Mouse (Mus musculus): ENCODE measurements around the gene Dalrd3. TPM values are rescaled to one million over a fixed set of nuclear protein-coding genes. Genes with fewer than 3 reads are reported as not detected.

Dalrd3 gene
- polyA plus RNA-seq, 1 experiment from 2014 or later, result 192 TPM

DNA sequence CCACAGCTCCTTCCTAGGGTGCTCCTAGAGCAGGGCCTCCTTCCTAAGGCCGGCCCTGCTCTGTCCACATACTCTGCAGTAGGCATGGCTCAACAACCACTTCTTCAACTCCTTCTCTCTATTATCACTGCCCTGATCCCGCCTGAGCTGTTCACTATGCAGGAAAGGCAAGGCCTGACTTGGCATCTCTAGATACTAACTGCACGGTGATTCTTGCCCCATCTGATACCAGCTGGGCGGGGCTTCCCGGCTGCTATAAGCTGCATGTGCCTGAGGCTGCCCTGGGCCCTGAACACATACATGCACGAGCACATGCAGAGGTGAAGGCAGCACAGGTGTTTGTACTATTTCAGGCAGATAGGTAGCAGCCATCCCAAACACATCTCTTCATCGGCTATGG is 5.6 kb upstream of the Dalrd3 start:
- 90% methylated on average over 7 of the region's 7 CpGs for WGBS
- H3K9me3 ChIP-seq, result no peaks in the 10 kb centered on the region
- H3K4me3 ChIP-seq, result no peak overlapping the region
- H3K4me1 ChIP-seq, result peaks cover 37% of the 10 kb centered on the region
- H3K27me3 ChIP-seq, result no peaks in the 10 kb centered on the region
- H3K9ac ChIP-seq, result no peak overlapping the region
- H3K36me3 ChIP-seq, result peaks cover 51% of the 10 kb centered on the region
- no peak for ATAC-seq (ENCODE audit: low FRiP score, low read depth)
- no peak overlapping the region for H3K27ac ChIP-seq
- no peak overlapping the region for H3K4me2 ChIP-seq (replicated peaks)

DNA sequence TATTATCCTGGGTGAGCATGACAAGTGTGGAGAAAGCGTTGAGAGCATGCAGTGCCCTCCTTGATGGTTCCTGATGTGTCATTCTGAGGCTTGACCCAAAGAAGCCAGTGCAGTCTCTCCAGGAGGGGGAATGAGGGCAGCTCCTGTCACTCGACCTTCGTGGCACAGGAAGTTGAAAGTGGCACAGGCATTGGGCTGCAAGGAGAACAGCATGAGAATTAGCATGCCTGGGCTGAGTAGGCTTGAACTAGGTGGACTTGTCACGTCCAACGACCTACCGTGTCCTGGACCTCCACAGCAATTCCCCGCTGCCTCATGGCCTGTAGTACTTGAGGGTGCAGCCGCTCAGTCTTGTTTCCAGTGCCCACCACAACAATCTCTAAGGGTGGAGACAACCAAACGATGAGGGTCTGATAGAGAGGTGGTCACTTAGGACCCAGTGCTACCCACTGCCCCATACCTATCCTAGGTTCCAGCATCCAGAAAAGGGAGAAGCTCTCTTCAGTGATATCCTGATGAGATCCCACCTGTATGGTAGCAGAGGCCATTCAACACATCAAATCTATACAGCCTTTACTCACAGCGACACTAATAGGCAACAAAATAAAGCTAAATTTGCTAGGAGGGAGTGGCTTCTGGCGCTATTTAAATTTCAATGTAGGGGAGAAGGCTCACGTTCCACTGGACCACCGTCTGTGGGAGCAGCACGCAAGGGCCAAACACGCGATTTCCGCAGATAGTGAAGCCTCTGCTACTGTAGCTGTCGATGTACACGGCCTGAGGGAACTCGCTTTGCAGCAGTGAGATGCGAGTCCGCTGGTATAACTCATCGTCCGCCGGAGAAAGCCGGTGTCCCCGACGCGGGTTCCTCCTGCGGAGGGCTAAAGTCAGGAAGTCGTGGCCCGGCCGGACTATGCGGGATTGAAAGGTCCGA is 3.5 kb upstream of the Dalrd3 start:
- Histone ChIP-seq H3K4me2 (replicated peaks) (peak overlapping the region; percentile 99), H3K4me3 (peak overlapping the region; percentile 71), H3K9ac (peak overlapping the region; percentile 85), H3K4me1 (peaks cover 45% of the 10 kb centered on the region), H3K27me3 (no peaks in the 10 kb centered on the region), H3K9me3 (no peaks in the 10 kb centered on the region), H3K36me3 (peaks cover 51% of the 10 kb centered on the region), H3K27ac (peak overlapping the region; percentile 85)
- ATAC-seq (ENCODE audit: low FRiP score, low read depth), result no peak
- WGBS, result 11% methylated on average over 35 of the region's 35 CpGs

DNA sequence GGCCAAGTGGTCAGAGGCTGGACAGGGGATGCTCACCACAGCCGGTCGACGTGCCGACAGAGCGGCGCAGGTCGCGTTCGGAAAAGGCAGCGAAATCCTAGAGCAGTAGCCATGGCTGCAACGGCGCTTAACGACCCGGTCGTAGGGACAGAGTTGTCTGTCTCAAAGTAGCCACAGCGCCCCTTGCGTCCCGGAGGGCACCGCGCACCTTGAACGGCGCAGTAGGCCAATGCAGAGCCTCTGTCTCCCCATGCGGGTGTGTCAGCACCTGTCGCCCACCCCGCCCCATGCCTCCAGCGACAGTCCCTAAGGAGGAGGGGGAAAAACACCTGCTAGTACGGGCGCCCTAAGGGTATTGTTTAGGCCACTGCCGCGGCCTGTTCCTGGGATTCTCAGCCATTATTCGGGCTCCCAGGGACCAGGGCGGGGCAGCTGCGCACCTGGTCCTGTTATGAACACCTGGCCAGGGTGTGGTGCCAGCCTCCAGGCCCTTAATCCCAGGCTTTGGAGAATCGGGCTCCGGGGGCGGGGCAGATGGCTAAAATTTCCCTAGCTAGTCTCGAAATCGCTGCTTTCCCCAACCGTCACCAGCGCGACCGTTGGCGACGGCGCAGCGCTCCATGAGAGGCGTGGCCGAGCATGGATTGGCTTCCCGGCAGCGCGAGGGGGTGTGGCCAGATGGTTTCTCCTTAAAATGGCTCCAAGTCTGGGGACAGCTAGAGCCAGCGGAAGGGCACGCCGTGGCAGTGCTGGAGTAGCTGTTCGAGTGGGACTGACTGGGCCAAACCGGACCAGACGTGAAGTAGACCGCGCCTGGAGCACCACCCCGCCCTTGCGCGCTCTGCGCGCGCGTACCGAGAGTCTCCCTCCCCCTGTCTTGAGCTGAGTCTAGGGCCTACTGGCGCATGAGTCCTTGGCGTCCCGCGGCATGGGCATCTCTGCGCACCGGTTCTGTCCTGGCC is 2.6 kb upstream of the Dalrd3 start, which contains the start of gene Ndufaf3:
Gene Ndufaf3 (minus strand): TSS at position 620 of the 962 bp plus-strand sequence.
- WGBS, result under 1% methylated on average over 73 of the region's 73 CpGs
- Histone ChIP-seq H3K4me2 (replicated peaks) (peak within 1 kb of the TSS; percentile 99), H3K27me3 (no peaks in the 10 kb centered on the region), H3K9ac (peak within 1 kb of the TSS; percentile 85), H3K4me1 (peaks cover 37% of the 10 kb centered on the region), H3K27ac (peak within 1 kb of the TSS; percentile 85), H3K36me3 (peaks cover 52% of the 10 kb centered on the region), H3K4me3 (peak within 1 kb of the TSS; percentile 71), H3K9me3 (no peaks in the 10 kb centered on the region)
- ATAC-seq (ENCODE audit: low FRiP score, low read depth), result peak; percentile 87

DNA sequence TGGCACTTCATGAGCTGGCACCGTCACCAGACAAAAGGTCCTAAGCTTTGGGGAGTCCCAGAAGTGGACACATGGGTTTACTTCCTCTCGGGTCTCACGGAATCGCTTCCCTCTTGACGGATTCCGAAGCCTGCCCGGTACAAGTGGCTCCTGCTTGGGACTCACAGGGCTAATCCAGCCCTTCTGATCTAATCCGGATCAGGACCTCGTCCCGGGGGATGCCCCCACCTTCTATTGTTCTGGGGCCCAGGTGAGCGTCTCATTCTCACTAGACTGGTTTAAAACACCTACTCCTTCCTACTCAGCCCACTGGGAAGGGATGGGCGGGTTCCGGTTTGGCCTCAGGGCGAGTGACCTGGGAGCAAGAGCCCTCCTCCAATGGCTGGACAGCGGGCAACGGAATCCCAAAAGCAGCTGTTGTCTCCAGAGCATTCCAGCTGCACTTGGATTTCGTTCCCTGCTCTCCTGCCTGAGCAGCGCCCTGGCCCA is 1.7 kb upstream of the Dalrd3 start:
- WGBS, result 12% methylated on average over 18 of the region's 18 CpGs
- peaks cover 37% of the 10 kb centered on the region for H3K4me1 ChIP-seq

DNA sequence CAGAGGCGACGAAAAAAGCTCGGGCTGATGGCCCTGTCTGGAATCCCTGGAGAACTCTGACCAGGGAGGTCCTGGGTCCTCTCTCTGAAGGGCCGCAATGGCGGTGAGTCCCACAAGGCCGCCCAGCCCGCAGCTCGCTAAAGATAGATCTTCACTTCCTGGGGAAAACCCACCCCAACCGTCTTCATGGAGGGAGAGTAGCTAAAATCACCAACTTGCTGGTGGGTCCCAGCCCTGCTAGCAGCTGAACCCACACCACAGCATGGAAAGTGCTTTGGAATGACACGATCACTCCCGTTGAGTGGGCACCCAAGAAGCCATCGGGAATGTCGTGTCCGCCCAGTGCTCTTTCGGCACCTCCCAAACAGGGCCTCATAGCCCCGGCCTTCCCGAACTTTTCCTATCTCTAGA is 1.2 kb upstream of the Dalrd3 start:
- Histone ChIP-seq H3K36me3 (peaks cover 54% of the 10 kb centered on the region), H3K27ac (peak overlapping the region; percentile 85; the same call in 1 of the 2 replicates), H3K9ac (peak overlapping the region; percentile 85; the same call in 1 of the 2 replicates)

More for the DNA sequence above, 1.7 kb upstream of the Dalrd3 start:
- Histone ChIP-seq H3K36me3 (peaks cover 54% of the 10 kb centered on the region), H3K9ac (peak overlapping the region; percentile 85), H3K27ac (peak overlapping the region; percentile 85), H3K4me2 (replicated peaks) (peak overlapping the region; percentile 99), H3K4me3 (peak overlapping the region; percentile 71), H3K9me3 (no peaks in the 10 kb centered on the region), H3K27me3 (no peaks in the 10 kb centered on the region)
- no peak for ATAC-seq (ENCODE audit: low FRiP score, low read depth)

DNA sequence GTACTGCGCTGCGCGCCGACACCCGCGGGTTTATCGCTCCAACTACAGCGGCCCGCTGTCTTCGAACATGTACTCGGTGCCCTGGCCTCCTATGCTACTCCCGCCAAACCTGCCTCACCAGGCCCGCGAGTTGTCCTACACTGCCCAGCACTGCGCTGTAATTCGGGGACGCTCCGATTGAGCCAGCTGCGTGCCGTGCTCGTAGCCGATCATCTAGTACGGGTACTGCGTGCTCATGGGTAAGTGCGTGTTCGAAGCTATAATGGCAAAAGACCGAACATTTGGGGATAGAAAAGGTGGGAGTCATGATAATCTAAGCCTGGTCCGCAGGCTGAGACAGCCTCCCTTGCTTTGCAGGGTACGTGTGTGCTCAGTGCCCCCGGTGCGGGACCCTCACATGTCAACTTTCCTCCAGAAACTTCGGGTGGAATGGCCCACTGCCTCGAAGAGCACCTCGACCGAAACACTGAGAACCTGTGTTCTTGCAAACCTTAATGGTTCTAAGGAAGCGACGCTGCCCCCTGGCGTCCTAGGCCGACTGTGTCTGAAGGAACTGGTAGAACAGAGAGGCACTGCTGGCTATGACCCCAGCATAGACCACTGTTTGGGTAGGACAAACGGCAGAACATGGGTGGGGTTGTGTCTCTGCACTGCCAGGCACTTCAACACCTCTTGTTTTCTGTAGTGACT is 666 bp downstream of the Dalrd3 start:
- H3K36me3 ChIP-seq, result peaks cover 54% of the 10 kb centered on the region

More for the DNA sequence above, 1.2 kb upstream of the Dalrd3 start:
- Histone ChIP-seq H3K4me3 (peak overlapping the region; percentile 71), H3K9me3 (no peaks in the 10 kb centered on the region), H3K4me1 (peaks cover 37% of the 10 kb centered on the region), H3K4me2 (replicated peaks) (peak overlapping the region; percentile 99), H3K27me3 (no peaks in the 10 kb centered on the region)
- WGBS, result 81% methylated on average over 17 of the region's 17 CpGs
- ATAC-seq (ENCODE audit: low FRiP score, low read depth), result no peak

DNA sequence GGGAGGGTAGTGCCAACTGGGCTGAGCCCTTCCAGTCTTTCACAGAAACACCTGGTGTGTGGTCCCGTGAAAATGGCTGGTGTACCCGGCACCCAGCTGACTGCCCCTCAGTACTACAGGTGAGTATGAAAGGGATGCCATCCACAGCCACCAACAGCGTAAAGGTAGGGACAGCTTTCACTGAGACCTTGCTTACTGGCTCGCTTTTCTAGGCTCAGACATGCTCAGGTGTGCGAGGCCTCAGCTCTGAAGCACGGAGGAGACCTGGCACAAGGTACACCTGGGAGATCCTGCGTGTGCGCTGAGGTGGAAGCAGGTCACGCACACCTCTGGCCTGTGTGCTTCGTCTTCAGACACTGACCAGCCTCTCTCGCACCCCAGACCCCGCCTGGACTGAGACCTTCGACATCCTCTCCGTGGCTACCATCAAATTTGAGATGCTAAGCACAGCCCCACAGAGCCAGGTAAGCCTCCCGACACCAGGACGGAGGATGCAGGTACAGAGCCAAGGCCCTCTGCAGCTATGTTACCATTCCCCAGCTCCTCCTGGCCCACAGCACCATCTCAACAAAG is 1.8 kb downstream of the Dalrd3 start:
- H3K9ac ChIP-seq, result no peak overlapping the region
- H3K36me3 ChIP-seq, result peaks cover 59% of the 10 kb centered on the region
- H3K4me1 ChIP-seq, result peaks cover 52% of the 10 kb centered on the region
- H3K27ac ChIP-seq, result no peak overlapping the region
- no peaks in the 10 kb centered on the region for H3K27me3 ChIP-seq
- ATAC-seq (ENCODE audit: low FRiP score, low read depth), result no peak
- H3K4me2 ChIP-seq (replicated peaks), result no peak overlapping the region; the same call in 1 of the 2 replicates
- 93% methylated on average over 16 of the region's 16 CpGs for WGBS
- H3K4me3 ChIP-seq, result no peak overlapping the region
- no peaks in the 10 kb centered on the region for H3K9me3 ChIP-seq

More for the DNA sequence above, 666 bp downstream of the Dalrd3 start:
- Histone ChIP-seq H3K4me3 (peak overlapping the region; percentile 68), H3K4me1 (peaks cover 50% of the 10 kb centered on the region), H3K9me3 (no peaks in the 10 kb centered on the region), H3K27ac (peak overlapping the region; percentile 65), H3K9ac (peak overlapping the region; percentile 78), H3K27me3 (no peaks in the 10 kb centered on the region), H3K4me2 (replicated peaks) (peak overlapping the region; percentile 99)
- 2% methylated on average over 40 of the region's 40 CpGs for WGBS
- no peak for ATAC-seq (ENCODE audit: low FRiP score, low read depth)

DNA sequence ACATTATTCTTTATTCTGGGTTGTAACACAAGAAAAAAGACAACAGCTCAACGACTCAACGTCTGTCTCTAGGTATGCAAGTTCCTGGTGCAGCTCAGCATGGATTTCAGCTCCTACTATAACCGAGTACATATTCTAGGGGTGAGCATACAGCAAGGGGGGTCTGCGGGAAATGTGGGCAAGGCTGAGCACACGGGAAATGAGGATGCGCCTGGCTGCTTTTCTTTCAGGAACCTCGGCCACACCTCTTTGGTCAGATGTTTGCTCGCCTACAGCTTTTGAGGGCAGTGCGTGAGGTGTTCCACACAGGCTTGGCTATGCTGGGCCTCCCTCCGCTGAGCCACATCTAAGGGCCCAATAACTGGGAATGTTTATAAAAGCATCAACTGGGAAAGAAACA is 2.6 kb downstream of the Dalrd3 start:
- Histone ChIP-seq H3K27ac (no peak overlapping the region), H3K9ac (no peak overlapping the region), H3K4me2 (replicated peaks) (no peak overlapping the region), H3K27me3 (no peaks in the 10 kb centered on the region), H3K36me3 (peaks cover 61% of the 10 kb centered on the region), H3K4me3 (no peak overlapping the region), H3K9me3 (no peaks in the 10 kb centered on the region), H3K4me1 (peaks cover 60% of the 10 kb centered on the region)
- 84% methylated on average over 10 of the region's 10 CpGs for WGBS
- ATAC-seq (ENCODE audit: low FRiP score, low read depth), result no peak

DNA sequence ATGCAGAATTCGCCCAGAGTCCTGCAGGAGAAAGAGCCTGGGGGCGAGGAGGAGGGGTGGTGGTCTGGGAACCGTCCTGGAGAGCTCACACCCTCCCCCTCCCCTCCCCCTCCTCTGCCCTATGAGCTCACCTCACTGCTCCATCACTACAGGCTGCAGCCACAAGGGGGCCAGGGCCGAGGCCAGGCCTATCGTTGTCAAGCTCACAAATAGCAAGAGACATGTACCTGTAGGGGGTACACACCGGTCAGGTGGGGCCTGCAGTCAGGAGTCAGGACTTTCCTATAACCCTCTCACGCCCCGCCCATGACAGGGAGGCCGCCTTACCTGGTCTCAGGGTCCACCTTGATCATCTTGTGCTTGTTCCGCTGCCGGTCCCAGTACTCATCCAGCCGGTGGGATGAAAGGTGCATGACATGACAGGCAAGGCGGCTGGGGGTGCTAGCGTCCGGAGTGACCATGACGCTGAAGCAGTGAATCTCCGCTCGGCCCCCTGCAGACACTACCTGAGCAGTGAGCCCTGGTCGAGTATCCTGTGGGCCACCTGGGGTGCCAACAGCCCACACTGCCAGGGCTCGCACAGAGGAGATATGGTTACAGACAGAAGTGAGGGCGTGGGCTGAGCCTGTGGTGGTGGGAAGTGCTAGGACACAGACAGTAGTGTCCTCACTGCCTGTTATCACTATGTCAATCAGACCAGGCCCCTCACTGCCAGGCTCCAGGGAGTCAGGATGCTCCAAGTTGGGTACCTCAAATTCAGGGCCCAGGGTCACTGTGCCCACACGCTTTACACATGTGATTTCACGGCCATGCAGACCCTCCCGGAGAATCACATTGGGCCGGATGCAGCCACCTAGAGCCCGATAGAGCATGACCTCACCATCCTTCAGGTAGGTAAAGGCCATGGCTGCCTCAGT is 4.3 kb downstream of the Dalrd3 start:
- Histone ChIP-seq H3K4me1 (peaks cover 53% of the 10 kb centered on the region), H3K27ac (no peak overlapping the region), H3K4me2 (replicated peaks) (no peak overlapping the region), H3K36me3 (peaks cover 61% of the 10 kb centered on the region), H3K9ac (no peak overlapping the region), H3K9me3 (no peaks in the 10 kb centered on the region), H3K4me3 (no peak overlapping the region), H3K27me3 (no peaks in the 10 kb centered on the region)
- no peak for ATAC-seq (ENCODE audit: low FRiP score, low read depth)
- 57% methylated on average over 26 of the region's 26 CpGs for WGBS

DNA sequence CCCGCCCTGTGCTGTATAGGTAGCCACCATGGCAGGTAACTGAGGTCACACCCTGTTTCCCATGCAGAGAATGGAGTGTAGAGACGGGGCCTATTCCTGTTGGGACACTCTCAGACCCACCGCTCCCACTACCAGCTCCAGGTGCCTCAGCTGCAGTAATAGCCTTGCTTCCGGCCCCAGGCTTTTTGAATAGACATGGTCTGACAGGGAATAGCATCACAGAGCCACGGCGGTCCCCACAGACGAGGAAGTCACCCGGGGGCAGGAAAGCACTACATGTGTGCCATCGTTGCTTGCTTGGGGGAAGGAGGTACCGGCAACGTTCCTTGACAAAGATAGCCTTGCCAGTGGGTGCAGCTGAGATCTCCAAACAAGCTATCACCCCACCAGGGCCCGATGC is 5.2 kb downstream of the Dalrd3 start:
- H3K27ac ChIP-seq, result no peak overlapping the region
- H3K36me3 ChIP-seq, result peaks cover 61% of the 10 kb centered on the region
- no peak overlapping the region for H3K9ac ChIP-seq
- WGBS, result 91% methylated on average over 12 of the region's 12 CpGs
- no peak for ATAC-seq (ENCODE audit: low FRiP score, low read depth)
- H3K27me3 ChIP-seq, result no peaks in the 10 kb centered on the region
- H3K4me2 ChIP-seq (replicated peaks), result no peak overlapping the region
- H3K9me3 ChIP-seq, result no peaks in the 10 kb centered on the region
- H3K4me3 ChIP-seq, result no peak overlapping the region; the same call in 1 of the 2 replicates
- H3K4me1 ChIP-seq, result peaks cover 57% of the 10 kb centered on the region

Data from limb, embryonic 13.5 days (tissue).